In the genomic region with DNA sequence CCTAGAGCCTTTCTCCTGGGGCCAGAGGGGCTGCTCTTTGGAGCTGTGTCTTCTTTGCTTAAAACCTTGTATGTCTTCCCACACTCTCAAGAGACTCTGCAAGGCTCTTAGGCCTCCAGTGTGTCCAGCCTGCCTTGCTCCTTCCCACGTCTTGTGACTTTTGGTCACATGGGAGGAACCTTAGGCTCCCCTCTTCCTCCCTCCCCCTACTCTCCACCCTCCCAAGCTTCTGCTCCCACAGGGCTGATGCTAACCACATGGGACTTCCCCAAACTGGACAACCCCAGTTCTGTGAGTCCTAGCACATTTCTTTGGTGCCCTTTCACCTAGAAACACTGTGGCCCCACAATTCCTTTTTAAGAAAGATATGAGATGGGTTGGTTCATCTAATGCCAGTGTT, we compare ENCODE assay signal across 13 mouse cellular contexts. TPM values are rescaled to one million over a fixed set of nuclear protein-coding genes. Genes with fewer than 3 reads are reported as not detected.
DNase-seq lines count a peak whose midpoint lies in the region; ATAC-seq and TF ChIP-seq lines count a peak whose summit lies in the region.
"Had no signal": no experiment of that assay in that cellular context is flagged by ENCODE, and none has a peak within 500 bp of the region (broad histone marks: within the 10 kb centered on the region; RNA-seq: fewer than 3 reads in every experiment).

No protein-coding gene starts in this region.

- H3K4me3 ChIP-seq in kidney, adult 2 months (ENCODE audit: insufficient read depth, low read depth, low read length): no peak overlapping the region
- no peak overlapping the region for H3K4me3 ChIP-seq in bone marrow, adult 2 months (replicated peaks; ENCODE audit: control insufficient read depth, low read depth, low read length)
- H3K4me3 ChIP-seq in liver, embryonic 13.5 days (replicated peaks): no peak overlapping the region
- H3K4me3 ChIP-seq: hindbrain, embryonic 15.5 days had no signal

- H3K36me3 ChIP-seq in kidney, adult 2 months (ENCODE audit: control insufficient read depth, insufficient read depth, low read length): no peaks in the 10 kb centered on the region
- no peaks in the 10 kb centered on the region for H3K36me3 ChIP-seq in liver, embryonic 13.5 days
- H3K36me3 ChIP-seq: hindbrain, embryonic 15.5 days had no signal

- TF ChIP-seq POLR2A in kidney, adult 2 months (IDR thresholded peaks at IDR 0.05; ENCODE audit: low read depth, low read length): no peak
- TF ChIP-seq POLR2A in bone marrow, adult 2 months (IDR thresholded peaks at IDR 0.05; ENCODE audit: borderline replicate concordance, control insufficient read depth, low read depth, low read length): no peak

- DNase-seq in kidney, adult 2 months: peak; percentile 33
- no peak for DNase-seq in kidney, adult 11 months
- DNase-seq in liver, embryonic 13.5 days: no peak
- peak; percentile 81 to 82 for DNase-seq in monocyte, adult 2 months (ENCODE audit: low read depth in 1 of 2, low spot score in 2 of 2)
- no peak for DNase-seq in cerebellum, postnatal 14 days
- no peak for DNase-seq in retina, embryonic 14.5 days (ENCODE audit: low spot score)
- no peak for DNase-seq in urinary bladder, adult 18-20 months (ENCODE audit: low spot score in 2 of 2)
- DNase-seq: cerebellum, postnatal 25 days; kidney, postnatal 36 days; thymus, postnatal 14 days had no signal

- H3K9ac ChIP-seq in liver, embryonic 13.5 days: no peak overlapping the region
- H3K9ac ChIP-seq: hindbrain, embryonic 15.5 days had no signal

- no peak for ATAC-seq in liver, embryonic 13.5 days (ENCODE audit: low read depth)

- H3K4me1 ChIP-seq in kidney, adult 2 months (ENCODE audit: control insufficient read depth, insufficient read depth, low read length): no peaks in the 10 kb centered on the region
- H3K4me1 ChIP-seq in bone marrow, adult 2 months (ENCODE audit: control insufficient read depth, insufficient read depth, low read length): peaks cover 2% of the 10 kb centered on the region
- peaks cover 23% of the 10 kb centered on the region for H3K4me1 ChIP-seq in liver, embryonic 13.5 days (replicated peaks)
- H3K4me1 ChIP-seq: hindbrain, embryonic 15.5 days had no signal

- no peak overlapping the region for H3K4me2 ChIP-seq in liver, embryonic 13.5 days
- H3K4me2 ChIP-seq: hindbrain, embryonic 15.5 days had no signal

- no peaks in the 10 kb centered on the region for H3K27me3 ChIP-seq in kidney, adult 2 months (replicated peaks; ENCODE audit: control insufficient read depth, insufficient read depth, low read length)
- no peaks in the 10 kb centered on the region for H3K27me3 ChIP-seq in liver, embryonic 13.5 days
- H3K27me3 ChIP-seq: hindbrain, embryonic 15.5 days had no signal

- no peak for TF ChIP-seq CTCF in kidney, adult 2 months (conservative IDR thresholded peaks at IDR 0.05; ENCODE audit: insufficient read depth, insufficient read length, low read depth, low read length)
- no peak for TF ChIP-seq CTCF in bone marrow, adult 2 months (IDR thresholded peaks at IDR 0.05; ENCODE audit: control insufficient read depth, insufficient read depth, low read length)

- H3K27ac ChIP-seq in kidney, adult 2 months (ENCODE audit: insufficient read depth, low read depth, low read length): no peak overlapping the region
- H3K27ac ChIP-seq in bone marrow, adult 2 months (ENCODE audit: control insufficient read depth, insufficient read depth, low read depth, low read length, poor library complexity): peak overlapping the region; percentile 67
- peak overlapping the region; percentile 47 for H3K27ac ChIP-seq in liver, embryonic 13.5 days
- H3K27ac ChIP-seq: hindbrain, embryonic 15.5 days had no signal

- 33% methylated on average over 1 of the region's 1 CpGs for WGBS in kidney, adult 2 months
- 5% methylated on average over 1 of the region's 1 CpGs for WGBS in bone marrow, adult 2 months
- WGBS in liver, embryonic 13.5 days (ENCODE audit: insufficient replicate concordance): 21% methylated on average over 1 of the region's 1 CpGs

- no peaks in the 10 kb centered on the region for H3K9me3 ChIP-seq in liver, embryonic 13.5 days (replicated peaks)
- H3K9me3 ChIP-seq: hindbrain, embryonic 15.5 days had no signal

RNA-seq across cellular contexts. Expression of a gene that starts 8.2 kb away (rescaled TPM):
- polyA plus RNA-seq in kidney, adult 2 months (2012; rRNA removed): 0.61 and 0.91 TPM in 2 replicates
- 4.7 and 15.1 TPM in 2 replicates for polyA plus RNA-seq in bone marrow, adult 2 months (2011; ENCODE audit: insufficient read depth, insufficient read length, low replicate concordance, missing spikeins)
- 4.0 and 5.5 TPM in 2 replicates for polyA plus RNA-seq in liver, embryonic 13.5 days (2015; fragmentation: Nextera tagmentation; extraction: Ambion mirVana)

RNA-seq across cellular contexts. Expression of a gene that starts 36.2 kb away (rescaled TPM):
- polyA plus RNA-seq in kidney, adult 2 months (2012; rRNA removed): 0.18 and 0.33 TPM in 2 replicates
- 3.1 and 17.5 TPM in 2 replicates for polyA plus RNA-seq in bone marrow, adult 2 months (2011; ENCODE audit: insufficient read depth, insufficient read length, low replicate concordance, missing spikeins)
- polyA plus RNA-seq in liver, embryonic 13.5 days (2015; fragmentation: Nextera tagmentation; extraction: Ambion mirVana): 0.50 and 0.72 TPM in 2 replicates
- polyA plus RNA-seq: neural tube, embryonic 14.5 days had no signal

RNA-seq across cellular contexts. Expression of a gene that starts 47.1 kb away (rescaled TPM):
- 241 and 285 TPM in 2 replicates for polyA plus RNA-seq in kidney, adult 2 months (2012; rRNA removed)
- 1.1 and 1.4 TPM in 2 replicates for polyA plus RNA-seq in bone marrow, adult 2 months (2011; ENCODE audit: insufficient read depth, insufficient read length, low replicate concordance, missing spikeins)
- 11.3 and 12.8 TPM in 2 replicates for polyA plus RNA-seq in liver, embryonic 13.5 days (2015; fragmentation: Nextera tagmentation; extraction: Ambion mirVana)

Comparison
In these comparisons a context has a peak if more than half of its experiments do, and no peak if none do; other contexts are left out.
1. DNase-seq: peak in kidney, adult 2 months (single experiment) and monocyte, adult 2 months (2 of 2); none in kidney, adult 11 months (single experiment), liver, embryonic 13.5 days (single experiment), cerebellum, postnatal 14 days (0 of 2), retina, embryonic 14.5 days (single experiment) and urinary bladder, adult 18-20 months (0 of 2).
2. RNA of a gene that starts 47.1 kb away (polyA plus RNA-seq): 241 to 285 TPM in kidney, adult 2 months; 11.3 to 12.8 TPM in liver, embryonic 13.5 days and 1.1 to 1.4 TPM in bone marrow, adult 2 months; every median in the first group is over 10 times any median in the second.